Mouse (Mus musculus) megakaryocyte-erythroid progenitor cell, adult 5-6 weeks (primary cell): ENCODE results near the gene Plekhh3. TPM values are rescaled to one million over a fixed set of nuclear protein-coding genes. Genes with fewer than 3 reads are reported as not detected.

Source experiments
- ATAC-seq: replicated peaks from 2 replicates; pipeline ENCODE4 v1.8.0; 2016; ENCODE audit warnings: mild to moderate bottlenecking, inconsistent platforms; ENCODE audit not compliant: severe bottlenecking, poor library complexity, low FRiP score, low TSS enrichment
- total RNA-seq, 2 experiments: library from RNA; stranded (forward) in 1 of 2; stranded (reverse) in 1 of 2; fragments of 200-1000, 215-1000 nt in 1 of 2; fragments of >200 nt in 1 of 2; fragmentation: Nextera tagmentation in 1 of 2; gene quantifications; 2 replicates each; pipeline ENCODE4 v1.2.3; 2014 to 2017

The Plekhh3 gene
- total RNA-seq (2014; fragmentation: Nextera tagmentation), result not detected in 2 replicates
- not detected in 2 replicates for total RNA-seq (2017)

DNA sequence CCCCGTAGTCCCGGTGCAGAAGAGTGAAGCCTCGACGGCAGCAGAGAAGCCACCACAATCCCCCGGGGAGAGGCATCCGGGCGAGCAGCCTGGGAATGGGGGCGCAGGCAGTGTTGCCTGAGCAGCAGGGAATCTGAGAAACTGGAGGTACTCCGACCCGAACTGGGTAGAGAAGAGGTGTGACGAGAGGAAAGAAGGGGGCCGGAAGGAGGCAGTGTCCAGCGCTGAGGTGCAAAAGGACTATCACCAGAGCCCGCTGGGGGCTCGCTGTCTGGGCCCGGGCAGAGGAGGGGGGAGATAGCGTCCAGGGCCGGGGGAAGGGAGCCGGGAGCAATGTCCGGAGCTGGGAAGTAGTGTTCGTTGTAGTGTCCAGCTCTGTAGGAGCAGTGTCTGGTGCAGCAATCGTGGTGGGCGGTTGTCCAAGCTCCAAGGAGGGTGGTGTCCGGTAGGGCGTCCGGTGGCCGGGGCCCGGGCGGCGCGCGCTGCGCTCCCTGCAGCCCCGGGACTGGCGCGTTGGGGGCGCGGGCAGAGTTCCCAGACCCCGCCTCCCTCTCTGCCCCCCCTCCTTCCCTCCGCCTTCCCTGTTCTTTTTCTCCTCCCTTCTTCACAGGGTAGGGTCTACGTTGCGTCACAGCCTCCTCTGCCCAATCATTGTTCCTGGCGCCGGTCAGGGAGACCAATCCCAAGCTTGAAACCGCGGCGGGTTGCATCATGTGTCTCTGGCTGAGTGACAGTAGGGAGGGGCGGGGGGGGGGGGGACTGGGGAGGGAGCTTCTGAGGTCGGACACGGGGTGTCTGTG, at the start of gene Plekhh3:
Gene Plekhh3 (minus strand): TSS at position 541 of the 800 bp plus-strand sequence.
- peak; percentile 45 for ATAC-seq

DNA sequence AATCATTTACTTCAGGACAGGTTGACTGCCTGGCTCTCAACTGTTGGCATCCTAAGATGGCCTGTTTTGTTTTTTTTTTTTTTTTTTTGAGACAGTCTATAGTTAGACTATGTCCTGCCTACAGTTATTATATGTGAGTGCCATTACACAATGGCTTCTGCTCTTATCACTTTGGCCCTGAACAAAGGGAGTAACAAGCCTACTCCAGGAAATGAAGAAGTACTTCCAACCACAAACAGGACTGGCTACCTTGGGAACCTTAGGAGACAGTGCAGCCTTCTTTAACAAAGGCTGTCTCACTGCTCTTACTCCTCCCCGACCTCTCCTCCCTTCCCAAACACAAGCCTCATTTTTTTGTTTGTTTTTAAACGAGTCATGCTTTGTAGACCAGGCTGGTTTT, 49.7 kb upstream of the Plekhh3 start:
- no peak for ATAC-seq

DNA sequence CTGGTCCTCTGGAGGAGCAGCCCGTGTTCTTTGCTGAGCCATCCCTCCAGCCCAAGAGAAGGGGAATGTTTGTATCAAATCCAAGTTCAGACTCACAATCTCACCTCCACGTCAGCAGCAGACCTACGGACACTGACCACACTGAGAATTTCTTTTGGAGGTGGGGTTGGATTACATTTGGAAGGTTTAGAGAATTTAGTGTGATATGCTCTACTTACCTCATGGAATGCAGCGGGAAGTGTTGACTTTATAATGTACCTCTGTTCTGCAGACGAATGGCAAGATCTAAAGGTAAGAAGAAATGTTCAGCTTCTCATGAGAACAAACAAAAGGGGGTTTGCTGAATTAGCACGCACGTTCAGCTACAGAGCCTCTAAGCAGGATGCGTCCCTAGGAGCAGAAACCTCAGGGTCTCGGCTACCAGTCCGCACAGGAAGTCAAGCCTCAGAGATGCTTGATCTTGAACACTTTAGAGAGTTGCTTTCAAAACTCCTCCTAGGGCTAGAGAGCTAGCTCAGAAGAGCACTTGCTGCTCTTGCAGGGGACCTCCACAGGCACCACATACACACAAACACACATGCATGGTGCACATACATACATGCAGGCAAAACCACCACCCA, 47.4 kb upstream of the Plekhh3 start:
- no peak for ATAC-seq

DNA sequence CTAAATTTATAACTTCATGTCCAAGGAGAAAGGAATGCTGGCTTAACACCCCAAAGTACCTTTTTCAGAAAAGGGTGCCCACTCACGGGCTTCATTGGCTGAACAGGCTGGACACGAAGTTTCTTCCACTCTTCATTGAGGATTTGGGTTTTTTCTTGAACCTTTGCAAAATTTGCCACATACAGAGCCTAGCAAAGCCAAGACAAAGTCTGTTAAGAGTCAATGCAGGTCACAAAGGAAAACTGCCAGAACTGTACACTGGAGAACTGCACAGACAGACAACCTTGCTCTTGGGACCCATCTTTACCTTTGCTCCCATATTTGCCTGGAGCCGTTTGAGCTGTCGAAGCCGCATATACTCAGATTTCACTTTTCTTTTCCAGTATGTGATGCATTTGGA, 45.8 kb upstream of the Plekhh3 start:
- ATAC-seq, result no peak

DNA sequence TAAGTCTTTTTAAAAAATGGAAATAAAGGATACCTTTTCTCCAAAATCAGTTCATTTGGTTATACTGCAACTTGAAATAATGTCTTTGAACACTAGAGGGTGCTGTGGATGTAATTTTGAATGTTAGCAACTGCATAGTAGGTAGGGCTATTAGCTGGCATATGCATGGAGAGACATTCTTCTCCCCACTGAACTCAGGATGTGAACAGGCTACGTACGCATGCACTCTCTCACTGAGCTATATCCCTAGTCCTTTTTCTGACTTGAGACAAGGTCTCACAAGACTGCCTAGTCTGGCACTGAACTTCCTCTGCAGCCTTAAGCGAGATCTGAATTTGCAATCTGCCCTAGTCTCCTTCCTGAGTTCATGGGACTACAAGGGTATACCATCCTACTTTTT, 40.8 kb upstream of the Plekhh3 start:
- ATAC-seq, result peak; percentile 71

DNA sequence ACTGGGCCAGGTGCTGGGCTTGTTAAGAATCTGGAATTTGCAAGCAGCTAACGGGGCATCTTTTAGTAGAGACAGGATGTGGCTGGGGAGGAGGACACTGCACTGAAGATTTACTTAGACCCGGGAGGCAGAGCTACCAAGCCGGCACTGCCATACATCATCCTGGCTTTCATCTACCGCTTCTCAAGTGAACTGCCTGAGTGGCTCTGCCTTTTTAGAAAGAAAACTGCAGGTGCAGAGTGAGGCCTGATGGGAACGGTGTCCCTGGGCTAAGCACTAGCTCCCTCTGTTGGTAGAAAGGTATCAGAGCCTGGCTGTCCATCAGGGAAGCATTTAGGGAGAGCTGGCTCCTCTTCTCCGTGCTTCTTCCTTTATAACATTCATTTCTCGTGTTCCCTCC, 29.8 kb upstream of the Plekhh3 start:
- peak; percentile 70 for ATAC-seq

DNA sequence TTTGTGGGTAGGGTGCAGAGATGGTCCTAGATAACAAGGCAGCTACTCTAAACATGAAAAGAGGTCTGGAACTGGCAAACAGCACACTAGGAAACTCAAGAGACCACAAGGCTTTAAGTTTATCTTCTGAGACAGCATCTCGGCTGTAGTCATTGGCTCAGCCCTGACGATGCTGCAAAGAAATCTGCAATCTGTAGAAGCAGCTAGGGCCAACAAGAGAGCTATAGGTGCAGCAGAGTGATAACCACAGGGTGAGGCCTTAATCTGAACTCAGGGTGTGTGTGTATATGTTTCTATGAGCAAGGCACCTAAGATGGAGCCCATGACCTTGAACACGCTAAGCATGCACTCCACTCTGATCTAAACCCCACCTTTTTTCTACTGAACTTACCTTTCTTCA, 28.4 kb upstream of the Plekhh3 start:
- peak; percentile 79 for ATAC-seq

DNA sequence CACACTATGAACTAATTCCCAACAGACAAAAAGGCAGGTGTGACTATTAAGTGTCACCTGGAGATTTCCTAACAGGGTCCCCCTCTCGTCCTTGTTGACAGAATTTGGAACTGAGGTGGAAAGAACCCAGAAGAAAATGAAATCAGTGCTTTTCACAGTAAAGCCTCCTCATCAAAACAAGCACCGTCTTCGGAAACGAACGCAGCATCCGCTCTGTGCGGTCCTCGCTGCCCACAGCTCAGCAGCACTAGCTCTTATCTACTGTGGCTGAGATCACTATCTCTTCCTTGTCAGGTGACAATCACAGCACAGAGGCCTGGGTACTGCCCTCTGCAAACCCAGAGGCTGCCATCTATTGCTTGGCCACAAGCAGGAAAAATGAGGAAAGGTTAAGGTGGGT, 25.0 kb upstream of the Plekhh3 start:
- ATAC-seq, result no peak

DNA sequence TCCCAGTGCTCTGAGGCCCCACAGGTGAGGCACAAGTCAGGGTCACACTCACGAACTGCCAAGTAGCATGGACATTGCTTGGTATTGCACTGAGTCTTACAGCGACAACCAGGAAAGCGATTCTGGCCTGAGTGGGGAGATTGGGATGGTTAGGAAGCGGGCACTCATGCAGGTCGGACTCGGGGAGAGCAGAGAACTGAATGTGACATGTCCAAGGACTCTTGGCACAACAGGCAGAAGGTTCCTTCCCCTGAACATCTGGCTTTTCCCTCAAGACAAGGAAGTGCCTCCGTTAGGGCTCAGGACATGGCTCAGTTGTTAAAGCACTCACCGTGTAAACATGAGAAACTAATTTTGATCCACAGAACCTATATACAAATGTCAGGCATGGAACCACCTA, 24.4 kb upstream of the Plekhh3 start:
- ATAC-seq, result no peak

DNA sequence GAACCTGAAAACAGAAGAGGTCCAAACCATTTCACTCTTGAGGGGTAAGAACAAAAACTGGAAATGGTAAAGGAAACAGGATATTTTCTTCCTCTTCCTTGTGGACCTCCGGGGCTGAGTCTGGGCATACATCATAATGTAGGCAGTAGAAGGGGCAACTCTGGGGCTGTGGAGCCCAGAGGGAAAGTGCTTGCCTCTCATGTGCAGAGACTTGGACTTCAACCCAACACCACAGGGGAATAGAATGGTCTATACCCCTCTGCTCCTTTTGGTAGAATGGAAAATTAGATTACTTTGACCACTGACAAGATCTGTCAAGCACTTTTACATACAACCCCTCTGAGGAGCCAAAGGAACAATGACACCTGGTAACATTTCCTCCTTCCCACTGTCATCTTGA, 23.9 kb upstream of the Plekhh3 start:
- ATAC-seq, result no peak

DNA sequence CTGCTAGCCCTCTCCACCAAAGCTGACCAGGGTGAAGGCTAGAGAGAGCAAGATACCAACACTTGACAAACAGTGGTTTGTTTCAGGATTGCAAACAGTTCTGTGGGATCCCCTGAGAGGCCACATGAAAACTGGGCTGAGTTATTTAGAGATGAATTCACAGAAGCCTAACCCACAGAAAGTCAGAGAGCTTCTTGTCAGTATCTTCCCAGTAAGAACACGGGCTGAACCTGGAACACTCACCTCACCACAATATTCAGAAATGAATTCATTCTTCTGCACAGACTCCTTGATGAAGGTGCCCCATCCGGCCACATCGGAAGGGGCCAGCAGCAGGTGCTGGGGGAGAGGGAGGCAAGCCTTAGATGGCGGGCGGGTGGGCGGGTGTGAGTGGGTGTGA, 23.5 kb upstream of the Plekhh3 start:
- ATAC-seq, result no peak

DNA sequence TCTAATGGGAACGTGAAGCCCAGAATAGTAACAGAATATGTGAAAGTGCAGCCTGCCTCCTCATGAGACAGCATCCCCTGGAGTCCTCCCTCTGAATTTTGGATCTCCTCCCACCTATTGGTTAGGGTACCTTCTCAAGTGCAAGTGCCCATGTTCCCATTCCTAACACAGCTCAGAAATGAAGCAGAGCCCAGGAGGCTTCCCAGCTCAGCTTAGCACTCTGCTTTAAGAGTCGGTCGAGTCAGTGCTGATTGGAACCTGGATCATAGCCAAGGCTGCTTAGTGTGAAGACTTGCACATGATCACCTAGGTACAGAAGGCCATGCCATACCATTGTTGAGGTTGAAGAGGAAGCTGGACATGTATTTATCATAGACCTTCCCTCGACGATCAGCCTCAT, 23.0 kb upstream of the Plekhh3 start:
- no peak for ATAC-seq

DNA sequence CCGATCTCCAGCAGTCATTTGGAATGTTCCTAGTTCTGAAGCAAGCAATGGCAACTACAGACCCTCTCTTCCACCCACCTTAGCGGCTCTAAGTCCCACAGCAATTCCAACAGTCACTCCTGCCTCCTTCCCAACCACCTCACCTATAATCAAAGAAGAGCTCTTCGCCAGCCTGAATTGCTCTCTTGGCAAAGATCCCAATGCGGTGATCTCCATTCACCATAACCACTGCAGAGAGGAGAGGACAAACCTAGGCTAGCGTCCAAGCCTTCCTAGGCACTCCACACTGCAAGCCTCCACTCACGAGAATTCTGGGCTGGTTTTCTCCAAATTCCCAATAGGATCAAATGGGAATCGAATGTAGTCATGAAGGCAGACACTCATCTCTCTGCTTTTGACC, 21.9 kb upstream of the Plekhh3 start:
- no peak for ATAC-seq

DNA sequence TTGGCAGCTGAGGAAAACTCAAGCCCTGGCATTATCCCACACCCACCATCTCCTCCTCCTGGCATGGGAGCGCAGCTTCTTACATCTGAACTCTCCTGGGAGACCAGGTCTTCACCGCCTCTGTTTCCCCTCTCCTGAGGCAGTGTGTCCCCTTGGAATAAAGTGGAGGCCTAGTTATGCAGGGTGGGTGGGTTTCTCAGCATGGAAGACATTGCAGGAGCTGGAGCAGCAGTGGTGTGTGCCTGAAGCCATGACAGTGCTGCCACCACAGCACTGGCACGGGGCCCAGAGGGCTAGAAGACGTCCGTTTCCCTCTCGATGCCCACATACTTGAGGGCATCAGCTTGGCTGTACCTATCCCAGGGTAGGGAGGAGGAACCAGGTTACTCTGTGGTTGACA, 21.5 kb upstream of the Plekhh3 start:
- no peak for ATAC-seq

DNA sequence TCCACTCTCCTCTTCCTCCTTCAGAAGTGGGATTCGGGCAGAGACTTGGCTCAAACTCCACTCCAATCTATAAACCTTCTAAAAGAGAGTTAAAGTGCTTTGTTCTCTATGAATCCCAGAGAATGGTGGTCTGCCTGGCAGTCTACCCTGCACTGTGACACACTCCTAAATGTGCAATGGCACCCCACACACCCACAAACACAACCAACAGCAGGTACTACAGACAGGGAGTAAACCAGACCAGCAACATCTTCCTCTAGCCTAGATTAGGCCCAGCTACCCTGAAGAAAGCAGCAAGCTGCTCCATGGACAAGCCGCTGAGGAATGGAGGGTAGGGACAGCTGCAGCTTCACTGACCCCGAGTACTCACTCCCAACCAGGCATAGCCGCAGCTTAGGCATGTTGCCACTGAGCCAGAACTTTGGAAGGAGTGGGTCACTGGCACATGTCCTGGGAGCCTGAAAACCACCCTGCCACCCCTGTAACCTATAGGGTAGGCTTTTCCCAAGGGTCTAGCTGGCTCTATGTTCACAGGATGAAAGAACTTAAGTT, 20.8 kb upstream of the Plekhh3 start:
- no peak for ATAC-seq

DNA sequence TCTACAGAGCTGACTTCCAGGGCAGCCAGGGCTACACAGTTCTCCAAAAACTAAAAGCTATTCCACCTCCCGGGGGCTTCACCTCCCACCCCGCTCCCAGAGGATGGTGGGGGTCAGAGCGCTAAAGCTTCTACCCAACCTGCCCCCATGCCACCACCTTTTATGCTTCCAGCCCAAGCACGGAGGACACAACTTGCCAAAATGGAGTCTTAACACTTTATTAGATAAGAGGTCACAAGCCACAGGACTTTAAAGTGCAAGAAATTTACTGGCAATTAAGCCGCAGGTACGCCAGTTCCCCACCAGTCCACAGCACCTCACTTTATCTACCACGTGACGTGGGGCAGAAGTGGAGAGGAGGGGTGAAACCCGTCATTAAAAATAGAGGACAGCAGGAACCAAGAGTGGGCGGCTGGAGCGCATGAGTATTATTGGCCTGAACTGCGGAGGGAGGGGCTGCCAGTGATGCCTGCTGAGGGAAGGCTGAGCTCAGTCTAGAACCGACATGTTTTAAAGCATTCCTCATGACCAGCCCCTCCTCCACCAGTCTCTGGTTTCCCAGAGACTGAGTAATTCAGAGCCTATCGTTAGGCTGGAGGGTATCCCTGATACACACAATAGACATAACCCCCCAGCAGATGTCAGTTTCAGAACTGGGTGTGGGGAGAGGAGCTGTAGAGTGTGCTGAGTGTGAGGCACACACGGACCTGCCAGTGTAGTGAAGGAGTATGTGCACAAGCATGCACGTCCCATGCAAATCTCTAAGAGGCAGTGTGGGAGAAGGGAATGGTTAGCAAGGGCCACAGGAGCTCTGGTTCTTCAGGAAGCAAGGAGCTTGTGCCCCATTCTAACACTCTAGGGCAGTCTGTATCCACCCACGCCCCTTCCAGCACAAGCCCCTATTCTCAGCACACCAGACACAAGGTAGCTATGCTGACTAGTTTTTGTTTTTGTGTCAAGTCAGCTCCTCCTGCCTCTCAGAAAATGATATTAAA, 20.1 kb upstream of the Plekhh3 start:
- ATAC-seq, result no peak

DNA sequence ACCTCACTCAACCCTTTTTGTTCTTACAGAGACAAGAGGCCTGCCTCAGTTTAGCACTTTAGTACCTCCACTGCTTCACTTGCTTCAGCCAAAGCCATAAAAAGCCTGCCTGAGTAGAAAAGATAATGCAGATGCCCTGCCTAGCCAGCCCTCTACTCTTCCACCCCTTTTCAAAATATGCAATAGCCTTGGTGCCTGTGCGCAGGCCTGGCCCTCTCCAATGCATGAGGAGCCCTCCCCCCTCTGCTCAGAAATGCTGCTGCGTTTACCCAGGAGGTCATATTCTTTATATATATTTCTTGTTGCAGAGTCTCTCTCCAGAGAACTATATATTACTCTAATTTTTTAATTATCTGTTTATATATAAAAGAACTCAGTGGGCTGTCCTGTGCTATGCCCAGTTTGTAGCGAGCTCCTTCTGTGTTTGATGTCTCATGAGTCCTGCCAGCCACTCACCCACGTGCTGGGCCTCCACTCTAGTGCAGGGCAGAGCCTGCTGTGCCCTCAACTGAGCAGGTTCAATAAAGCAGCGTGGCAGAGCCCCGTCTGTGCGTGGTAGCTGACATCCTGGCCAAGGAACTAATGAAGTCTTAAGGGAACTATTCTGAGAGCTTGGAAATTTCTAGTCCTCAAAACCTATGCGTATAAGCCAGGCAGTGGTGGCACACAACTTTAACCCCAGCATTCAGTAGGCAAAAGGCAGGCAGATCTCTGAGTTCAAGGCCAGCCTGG, 19.2 kb upstream of the Plekhh3 start:
- ATAC-seq, result peak; percentile 75

DNA sequence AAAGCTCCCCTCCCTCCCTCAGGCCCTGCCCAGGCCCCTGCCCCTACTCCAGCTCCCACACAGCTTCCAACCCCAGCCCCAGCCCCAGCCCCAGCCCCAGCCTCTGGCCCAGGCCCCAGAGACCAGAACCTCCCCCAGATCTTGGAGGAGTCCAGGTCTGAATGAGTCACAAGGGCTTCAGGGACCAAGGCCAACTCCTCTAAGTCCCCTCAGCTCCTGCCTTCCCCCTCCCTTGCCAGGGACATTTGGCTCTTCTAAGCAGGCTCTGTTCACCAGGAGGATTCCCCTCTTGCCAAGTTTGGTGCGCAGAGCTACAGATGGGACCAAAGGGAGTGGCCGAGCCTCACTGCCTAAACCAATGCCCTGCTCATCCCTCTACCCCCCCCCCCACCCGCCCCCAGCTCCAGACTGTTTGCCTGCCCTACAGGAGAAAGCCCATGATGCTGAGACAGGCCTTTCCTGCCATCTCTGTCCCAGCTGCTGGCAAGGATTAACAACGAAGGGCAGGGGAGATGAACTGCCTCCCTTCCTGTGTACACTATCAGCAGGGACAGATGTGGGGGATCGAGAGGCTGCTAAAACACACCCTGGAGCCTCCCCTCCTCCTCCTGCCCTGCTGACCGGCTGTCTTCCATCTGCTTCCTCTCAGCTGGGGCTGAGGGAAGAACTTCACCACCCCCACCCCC, 18.5 kb upstream of the Plekhh3 start:
- peak; percentile 91 for ATAC-seq
